Mouse (Mus musculus) kidney, adult 2 months (tissue): Measurements from ENCODE around the gene Aph1c.

Experiments used
- CTCF ChIP-seq: fragments of 200-500 bp; conservative IDR thresholded peaks from 2 replicates; pipeline ENCODE4 v1.5.1; 2011; ENCODE audit warnings: low read depth, mild to moderate bottlenecking, control low read depth, low read length, moderate library complexity, mixed read lengths; ENCODE audit not compliant: insufficient read depth, insufficient read length
- POLR2A ChIP-seq: fragments of 200-500 bp; IDR thresholded peaks from one replicate; pipeline ENCODE4 v1.6.1; 2011; ENCODE audit warnings: low read depth, low read length, control low read depth

DNA sequence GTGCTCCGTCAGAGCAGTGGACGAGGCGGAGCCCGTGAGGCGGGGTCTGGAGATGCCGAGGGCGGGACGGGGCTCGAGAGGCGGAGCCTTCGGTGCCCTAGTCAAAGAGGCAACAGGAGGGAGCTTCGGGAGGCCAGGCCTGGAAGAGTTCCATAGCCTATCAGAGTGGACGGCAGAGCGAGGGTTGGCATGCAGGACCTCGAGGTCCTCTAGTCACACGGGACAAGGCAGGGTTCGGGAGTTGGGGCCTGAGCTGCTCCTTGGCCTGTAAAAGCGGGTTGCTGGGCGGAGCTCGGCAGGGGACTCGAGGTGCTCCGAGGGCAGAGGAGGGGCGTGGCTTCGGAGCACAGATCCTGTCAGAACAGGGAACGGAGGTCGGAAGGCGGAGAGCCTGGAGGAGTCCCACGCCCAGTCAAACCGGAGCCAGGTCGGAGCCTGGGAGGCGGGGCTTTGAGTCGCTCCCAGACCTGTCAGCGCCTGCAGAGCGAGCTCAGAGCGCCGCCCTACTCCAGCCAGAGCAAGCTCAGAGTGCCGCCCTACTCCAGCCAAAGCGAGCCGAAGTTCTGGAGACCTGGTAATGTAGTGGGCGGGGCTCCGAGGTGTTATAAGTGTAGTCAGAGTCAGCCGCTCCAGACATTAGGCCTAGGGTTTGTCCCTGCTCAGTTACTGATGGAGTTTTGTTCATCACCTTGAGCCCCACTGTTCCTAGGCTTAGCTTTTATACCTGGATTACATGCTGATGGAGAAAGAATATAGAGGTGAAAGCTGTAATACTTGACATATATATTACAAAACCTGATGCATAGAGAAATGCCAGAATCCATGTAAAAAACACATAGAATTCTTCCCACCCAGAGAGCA, 38.8 kb downstream of the Aph1c start, which contains the start of gene Aph1b:
- 0 out of 2 replicates have a peak, but pooled peaks have one; percentile 5 for TF ChIP-seq CTCF
- peak; percentile 51 for TF ChIP-seq POLR2A
